Mouse (Mus musculus): ENCODE data around the gene Synj2. TPM values are rescaled to one million over a fixed set of nuclear protein-coding genes. Genes with fewer than 3 reads are reported as not detected.

The Synj2 gene
- polyA plus RNA-seq, 1 experiment from 2014 or later: 3.2 TPM

- no peak overlapping the region for H3K4me3 ChIP-seq (ENCODE audit: low read length)
- ATAC-seq (ENCODE audit: low read depth): no peak
- WGBS: 81% methylated on average over 8 of the region's 8 CpGs
- no peaks in the 10 kb centered on the region for H3K36me3 ChIP-seq (ENCODE audit: control insufficient read depth, insufficient read depth, low read length)
- no peak overlapping the region for H3K27ac ChIP-seq (ENCODE audit: low read length)
- no peaks in the 10 kb centered on the region for H3K9me3 ChIP-seq (ENCODE audit: control insufficient read depth, low read length)
- peaks cover 30% of the 10 kb centered on the region for H3K4me1 ChIP-seq (replicated peaks; ENCODE audit: control insufficient read depth, insufficient read depth, low read length)
- H3K4me2 ChIP-seq (ENCODE audit: low read depth, low read length): no peak overlapping the region
- H3K27me3 ChIP-seq (ENCODE audit: control insufficient read depth, insufficient read depth, low read depth, low read length): no peaks in the 10 kb centered on the region
- no peak overlapping the region for H3K9ac ChIP-seq (ENCODE audit: low read length)
These were observed 22.7 kb downstream of the Synj2 start for GRCm38 (mm10) chr17:5963766-5964165.

DNA sequence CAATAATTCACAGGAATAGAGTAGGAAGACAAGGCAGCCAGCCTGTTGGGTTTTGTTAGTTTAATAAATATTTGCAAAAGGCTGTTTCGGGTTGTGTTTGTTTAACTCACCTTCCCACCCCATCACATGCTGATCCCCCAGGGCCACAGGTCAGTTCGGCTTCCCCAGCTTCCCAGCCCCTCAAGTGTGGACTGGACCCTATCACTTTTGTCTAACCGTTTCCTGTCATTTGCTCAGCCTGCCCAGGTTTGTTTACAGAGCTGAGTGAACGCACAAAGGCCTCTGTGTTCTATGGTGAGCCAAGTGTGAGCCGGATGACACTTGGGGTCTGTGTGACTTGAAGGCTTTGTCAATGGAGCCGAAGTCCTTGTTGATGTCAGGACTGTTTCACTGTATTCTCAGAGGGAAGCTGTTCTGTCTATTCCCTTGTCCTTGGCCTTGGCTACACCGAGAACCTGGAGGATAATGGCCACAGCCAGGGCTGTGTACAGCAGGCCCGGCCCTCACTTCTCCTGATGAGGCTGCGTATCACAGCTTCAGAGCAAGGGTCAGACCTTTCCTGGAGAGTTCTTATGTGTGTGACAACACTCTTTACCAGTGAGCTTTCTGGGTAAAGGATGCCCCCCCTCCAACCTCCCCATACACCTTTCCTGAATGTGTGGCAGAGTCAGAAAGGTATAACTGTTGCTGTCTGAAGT is 24.2 kb downstream of the Synj2 start:
- no peaks in the 10 kb centered on the region for H3K36me3 ChIP-seq (ENCODE audit: control insufficient read depth, insufficient read depth, low read length)
- H3K9me3 ChIP-seq (ENCODE audit: control insufficient read depth, low read length): no peaks in the 10 kb centered on the region
- no peak overlapping the region for H3K4me3 ChIP-seq (ENCODE audit: low read length)
- H3K9ac ChIP-seq (ENCODE audit: low read length): no peak overlapping the region
- H3K27ac ChIP-seq (ENCODE audit: low read length): peak overlapping the region; percentile 14
- H3K4me2 ChIP-seq (ENCODE audit: low read depth, low read length): no peak overlapping the region
- H3K4me1 ChIP-seq (replicated peaks; ENCODE audit: control insufficient read depth, insufficient read depth, low read length): peaks cover 17% of the 10 kb centered on the region
- H3K27me3 ChIP-seq (ENCODE audit: control insufficient read depth, insufficient read depth, low read depth, low read length): no peaks in the 10 kb centered on the region
- ATAC-seq (ENCODE audit: low read depth): 0 out of 2 replicates have a peak, but pooled peaks have one; percentile 42
- 25% methylated on average over 9 of the region's 9 CpGs for whole genome bisulfite sequencing

- H3K4me2 ChIP-seq (ENCODE audit: low read depth, low read length): no peak overlapping the region
- H3K9ac ChIP-seq (ENCODE audit: low read length): no peak overlapping the region
- no peak overlapping the region for H3K4me3 ChIP-seq (ENCODE audit: low read length)
- 78% methylated on average over 5 of the region's 5 CpGs for WGBS
- no peaks in the 10 kb centered on the region for H3K9me3 ChIP-seq (ENCODE audit: control insufficient read depth, low read length)
- H3K36me3 ChIP-seq (ENCODE audit: control insufficient read depth, insufficient read depth, low read length): no peaks in the 10 kb centered on the region
- H3K4me1 ChIP-seq (replicated peaks; ENCODE audit: control insufficient read depth, insufficient read depth, low read length): peaks cover 12% of the 10 kb centered on the region; the same call in 1 of the 2 replicates
- no peak overlapping the region for H3K27ac ChIP-seq (ENCODE audit: low read length)
- ATAC-seq (ENCODE audit: low read depth): no peak
- H3K27me3 ChIP-seq (ENCODE audit: control insufficient read depth, insufficient read depth, low read depth, low read length): no peaks in the 10 kb centered on the region
These were observed 25.6 kb downstream of the Synj2 start for GRCm38 (mm10) chr17:5966706-5967105.

DNA sequence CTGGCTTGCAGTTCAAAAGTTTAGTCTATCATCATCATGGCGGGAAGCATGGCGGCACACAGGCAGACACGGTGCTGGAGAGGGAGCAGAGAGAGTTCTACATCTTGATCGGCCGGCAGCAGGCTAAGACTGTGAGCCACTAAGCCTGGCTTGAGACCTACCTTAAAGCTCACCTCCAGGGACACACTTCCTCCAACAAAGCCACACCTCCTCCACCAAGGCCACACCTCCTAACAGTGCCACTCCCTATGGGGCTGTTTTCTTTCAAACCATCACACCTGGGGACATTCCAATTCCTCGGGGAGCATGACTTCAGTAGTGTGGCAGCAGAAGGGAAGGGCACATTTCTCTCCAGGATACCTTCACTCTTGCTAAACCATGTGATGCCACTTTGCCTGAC is 27.5 kb downstream of the Synj2 start:
- Histone ChIP-seq H3K4me2 (ENCODE audit: low read depth, low read length) (no peak overlapping the region), H3K4me3 (ENCODE audit: low read length) (no peak overlapping the region), H3K4me1 (replicated peaks; ENCODE audit: control insufficient read depth, insufficient read depth, low read length) (peaks cover 12% of the 10 kb centered on the region; the same call in 1 of the 2 replicates), H3K9me3 (ENCODE audit: control insufficient read depth, low read length) (no peaks in the 10 kb centered on the region), H3K36me3 (ENCODE audit: control insufficient read depth, insufficient read depth, low read length) (no peaks in the 10 kb centered on the region), H3K9ac (ENCODE audit: low read length) (no peak overlapping the region), H3K27ac (ENCODE audit: low read length) (no peak overlapping the region), H3K27me3 (ENCODE audit: control insufficient read depth, insufficient read depth, low read depth, low read length) (no peaks in the 10 kb centered on the region)
- WGBS: 58% methylated on average over 6 of the region's 6 CpGs
- ATAC-seq (ENCODE audit: low read depth): 0 out of 2 replicates have a peak, but pooled peaks have one; percentile 21

DNA sequence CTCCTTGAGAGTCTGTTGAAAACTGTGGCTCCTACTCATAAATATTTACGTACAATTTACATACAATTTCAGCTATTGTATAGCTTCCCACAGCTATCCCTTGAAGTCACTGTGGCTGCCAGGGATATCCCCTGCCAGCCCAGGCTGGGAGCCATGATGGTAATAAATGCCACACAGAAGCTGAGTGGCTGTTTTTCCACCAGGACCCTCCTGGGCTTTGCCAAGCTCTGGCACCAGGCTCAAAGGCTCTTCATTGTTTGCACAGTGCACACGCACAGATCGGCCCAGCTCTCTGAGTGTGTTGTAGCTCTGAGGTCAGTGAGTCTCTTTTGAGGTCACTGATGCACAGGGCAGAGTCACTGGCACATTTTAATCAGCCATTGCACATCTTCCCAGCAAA is 28.2 kb downstream of the Synj2 start:
- no peak overlapping the region for H3K9ac ChIP-seq (ENCODE audit: low read length)
- H3K4me2 ChIP-seq (ENCODE audit: low read depth, low read length): no peak overlapping the region
- no peak overlapping the region for H3K4me3 ChIP-seq (ENCODE audit: low read length)
- no peaks in the 10 kb centered on the region for H3K9me3 ChIP-seq (ENCODE audit: control insufficient read depth, low read length)
- 52% methylated on average over 3 of the region's 3 CpGs for WGBS
- H3K36me3 ChIP-seq (ENCODE audit: control insufficient read depth, insufficient read depth, low read length): no peaks in the 10 kb centered on the region
- no peak overlapping the region for H3K27ac ChIP-seq (ENCODE audit: low read length)
- H3K4me1 ChIP-seq (replicated peaks; ENCODE audit: control insufficient read depth, insufficient read depth, low read length): peaks cover 12% of the 10 kb centered on the region; the same call in 1 of the 2 replicates
- no peak for ATAC-seq (ENCODE audit: low read depth)
- no peaks in the 10 kb centered on the region for H3K27me3 ChIP-seq (ENCODE audit: control insufficient read depth, insufficient read depth, low read depth, low read length)

GRCm38 (mm10) chr17:5970298-5970821 is 29.3 kb downstream of the Synj2 start:
- H3K9ac ChIP-seq (ENCODE audit: low read length): no peak overlapping the region
- ATAC-seq (ENCODE audit: low read depth): peak; percentile 75
- no peak overlapping the region for H3K4me2 ChIP-seq (ENCODE audit: low read depth, low read length)
- H3K27ac ChIP-seq (ENCODE audit: low read length): peak overlapping the region; percentile 34; the same call in 1 of the 2 replicates
- H3K36me3 ChIP-seq (ENCODE audit: control insufficient read depth, insufficient read depth, low read length): no peaks in the 10 kb centered on the region
- no peaks in the 10 kb centered on the region for H3K9me3 ChIP-seq (ENCODE audit: control insufficient read depth, low read length)
- H3K4me1 ChIP-seq (replicated peaks; ENCODE audit: control insufficient read depth, insufficient read depth, low read length): peaks cover 6% of the 10 kb centered on the region
- H3K4me3 ChIP-seq (ENCODE audit: low read length): no peak overlapping the region
- 44% methylated on average over 5 of the region's 5 CpGs for WGBS
- no peaks in the 10 kb centered on the region for H3K27me3 ChIP-seq (ENCODE audit: control insufficient read depth, insufficient read depth, low read depth, low read length)

GRCm38 (mm10) chr17:5973536-5973935 is 32.5 kb downstream of the Synj2 start:
- WGBS: 62% methylated on average over 8 of the region's 8 CpGs
- Histone ChIP-seq H3K36me3 (ENCODE audit: control insufficient read depth, insufficient read depth, low read length) (no peaks in the 10 kb centered on the region), H3K9me3 (ENCODE audit: control insufficient read depth, low read length) (no peaks in the 10 kb centered on the region), H3K27me3 (ENCODE audit: control insufficient read depth, insufficient read depth, low read depth, low read length) (no peaks in the 10 kb centered on the region), H3K4me2 (ENCODE audit: low read depth, low read length) (no peak overlapping the region), H3K27ac (ENCODE audit: low read length) (no peak overlapping the region), H3K4me3 (ENCODE audit: low read length) (no peak overlapping the region), H3K9ac (ENCODE audit: low read length) (no peak overlapping the region), H3K4me1 (replicated peaks; ENCODE audit: control insufficient read depth, insufficient read depth, low read length) (peaks cover 37% of the 10 kb centered on the region)
- ATAC-seq (ENCODE audit: low read depth): no peak

DNA sequence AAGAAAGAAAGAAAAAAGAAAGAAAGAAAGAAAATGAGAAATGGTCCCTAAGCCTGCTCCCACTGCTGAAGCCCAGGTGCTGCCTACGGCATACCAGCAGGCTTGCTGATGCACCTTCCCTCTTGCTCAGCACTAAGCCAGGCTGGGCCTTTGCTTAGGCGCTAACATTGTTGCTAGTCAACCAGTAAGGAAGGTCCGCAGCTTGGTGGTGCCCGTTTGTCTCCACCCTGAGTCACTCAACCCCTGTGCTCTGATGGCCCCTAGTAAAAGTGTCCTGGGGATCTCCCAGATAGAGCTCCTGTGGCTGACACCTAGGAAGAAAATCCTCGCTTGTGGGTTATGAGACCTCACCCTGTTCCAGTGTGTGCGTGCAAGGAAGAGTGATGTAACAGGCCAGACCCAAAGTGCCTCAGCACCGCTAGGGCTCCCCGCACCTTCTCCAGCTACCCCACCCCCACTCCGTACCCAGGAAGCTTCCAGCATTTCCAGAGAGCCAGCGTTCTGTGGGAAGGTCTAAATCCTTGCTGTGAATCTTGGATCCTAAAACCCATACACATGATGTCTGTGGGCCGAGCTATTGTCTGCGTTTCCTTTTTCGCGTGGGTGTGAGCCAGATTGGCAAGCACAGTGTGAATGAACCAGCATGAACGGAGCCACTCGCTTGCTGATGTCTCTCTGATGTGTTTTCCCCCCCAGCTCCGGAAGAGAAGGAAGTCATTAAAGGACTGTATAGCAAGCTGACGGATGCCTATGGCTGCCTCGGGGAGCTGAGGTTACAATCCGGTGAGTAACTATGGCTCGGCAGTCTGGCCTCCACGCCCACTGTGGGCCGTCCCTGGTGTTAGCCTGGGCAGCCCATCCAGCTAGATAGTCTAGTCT is 34.3 kb downstream of the Synj2 start:
- Histone ChIP-seq H3K27me3 (ENCODE audit: control insufficient read depth, insufficient read depth, low read depth, low read length) (no peaks in the 10 kb centered on the region), H3K9me3 (ENCODE audit: control insufficient read depth, low read length) (no peaks in the 10 kb centered on the region), H3K4me2 (ENCODE audit: low read depth, low read length) (peak overlapping the region; percentile 49), H3K36me3 (ENCODE audit: control insufficient read depth, insufficient read depth, low read length) (no peaks in the 10 kb centered on the region), H3K27ac (ENCODE audit: low read length) (peak overlapping the region; percentile 61), H3K9ac (ENCODE audit: low read length) (peak overlapping the region; percentile 43), H3K4me3 (ENCODE audit: low read length) (peak overlapping the region; percentile 18; the same call in 1 of the 2 replicates), H3K4me1 (replicated peaks; ENCODE audit: control insufficient read depth, insufficient read depth, low read length) (peaks cover 39% of the 10 kb centered on the region)
- WGBS: 38% methylated on average over 23 of the region's 23 CpGs
- ATAC-seq (ENCODE audit: low read depth): peak; percentile 67
